Mouse (Mus musculus) E14TG2a.4 (cell line): ENCODE measurements around the gene Thsd4.

Experiments
- CTCF ChIP-seq: conservative IDR thresholded peaks from 2 replicates; pipeline ENCODE4 v1.5.1; 2014; ENCODE audit warnings: low read length
- POU5F1 ChIP-seq: IDR thresholded peaks from 2 replicates; pipeline ENCODE4 v1.6.1; 2014; ENCODE audit warnings: low read length, borderline replicate concordance

DNA sequence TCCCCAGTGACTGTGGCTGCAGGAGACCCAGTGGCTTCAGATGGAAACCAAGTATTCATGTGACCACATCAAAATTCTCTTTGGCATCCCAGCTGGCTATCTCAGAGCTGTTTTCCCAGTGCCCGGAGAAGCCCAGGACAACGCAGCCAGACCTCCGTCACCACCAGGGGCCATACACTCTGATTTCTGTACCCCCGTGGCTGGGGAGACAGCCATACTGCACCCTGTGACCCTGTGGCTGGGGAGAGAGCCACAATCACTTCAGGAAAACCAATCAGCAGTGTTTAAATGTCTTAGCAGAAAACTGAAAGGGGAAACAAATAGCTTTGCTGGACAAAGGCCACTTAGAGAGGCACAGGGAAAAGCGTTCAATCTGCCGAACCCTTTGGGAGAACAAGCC, 208.2 kb downstream of the Thsd4 start:
- TF ChIP-seq CTCF (no peak), POU5F1 (no peak)
